In genomic region chrX:161399110-161399509, GRCm38 (mm10) we compare ENCODE assay signal across 9 mouse cellular contexts.
DNase-seq lines count a peak whose midpoint lies in the region; ATAC-seq and TF ChIP-seq lines count a peak whose summit lies in the region.
"Had no signal": no experiment of that assay in that cellular context is flagged by ENCODE, and none has a peak within 500 bp of the region (broad histone marks: within the 10 kb centered on the region; RNA-seq: fewer than 3 reads in every experiment).

No protein-coding gene starts in this region.

- no peaks in the 10 kb centered on the region for H3K27me3 ChIP-seq in forebrain, embryonic 14.5 days (replicated peaks; ENCODE audit: control insufficient read depth, insufficient read depth, low read length)
- no peaks in the 10 kb centered on the region for H3K27me3 ChIP-seq in forebrain, embryonic 13.5 days
- no peaks in the 10 kb centered on the region for H3K27me3 ChIP-seq in midbrain, postnatal 0 days (ENCODE audit: insufficient read depth, low read length)
- no peaks in the 10 kb centered on the region for H3K27me3 ChIP-seq in splenic B cell, adult 2 months (ENCODE audit: control insufficient read depth, insufficient read depth, low read length, poor library complexity, severe bottlenecking)

- H3K36me3 ChIP-seq in forebrain, embryonic 14.5 days (ENCODE audit: control insufficient read depth, insufficient read depth, low read length), result no peaks in the 10 kb centered on the region
- no peaks in the 10 kb centered on the region for H3K36me3 ChIP-seq in forebrain, embryonic 13.5 days (ENCODE audit: poor library complexity, severe bottlenecking)
- no peaks in the 10 kb centered on the region for H3K36me3 ChIP-seq in midbrain, postnatal 0 days (ENCODE audit: insufficient read depth, low read length)
- H3K36me3 ChIP-seq in splenic B cell, adult 2 months (ENCODE audit: control insufficient read depth, insufficient read depth, low read length, poor library complexity, severe bottlenecking), result no peaks in the 10 kb centered on the region
- H3K36me3 ChIP-seq: midbrain, embryonic 12.5 days had no signal

- no peak overlapping the region for H3K9ac ChIP-seq in forebrain, embryonic 14.5 days (ENCODE audit: low read length)
- no peak overlapping the region for H3K9ac ChIP-seq in forebrain, embryonic 13.5 days
- H3K9ac ChIP-seq in midbrain, postnatal 0 days (replicated peaks; ENCODE audit: low read length, poor library complexity, severe bottlenecking), result no peak overlapping the region
- H3K9ac ChIP-seq: midbrain, embryonic 12.5 days had no signal

- no peak overlapping the region for H3K27ac ChIP-seq in forebrain, embryonic 14.5 days (ENCODE audit: low read depth, low read length)
- H3K27ac ChIP-seq in forebrain, embryonic 13.5 days, result no peak overlapping the region
- H3K27ac ChIP-seq in midbrain, postnatal 0 days (ENCODE audit: low read depth, low read length), result no peak overlapping the region
- H3K27ac ChIP-seq: midbrain, embryonic 12.5 days had no signal

- peak; percentile 80 for DNase-seq in forebrain, embryonic 14.5 days (ENCODE audit: low spot score)
- peak; percentile 25 for DNase-seq in Muller cell, postnatal 12 days (ENCODE audit: inconsistent ontology term)
- DNase-seq in cerebellum, postnatal 10 days, result peak; percentile 87 to 91
- DNase-seq in heart, adult 8-10 months (ENCODE audit: low spot score), result peak; percentile 61
- DNase-seq in layer of hippocampus, postnatal 36 days, result peak; percentile 33 to 56
- DNase-seq in midbrain, postnatal 0 days (ENCODE audit: low spot score), result peak; percentile 79
- peak; percentile 85 for DNase-seq in splenic B cell, adult 2 months (ENCODE audit: low read depth, low spot score)

- WGBS in forebrain, embryonic 14.5 days, result 31% methylated on average over 11 of the region's 11 CpGs
- 21% methylated on average over 11 of the region's 11 CpGs for WGBS in forebrain, embryonic 13.5 days
- 27% methylated on average over 11 of the region's 11 CpGs for WGBS in midbrain, postnatal 0 days

- no peak for ATAC-seq in forebrain, embryonic 14.5 days
- no peak for ATAC-seq in forebrain, embryonic 13.5 days
- no peak for ATAC-seq in midbrain, postnatal 0 days (ENCODE audit: low FRiP score)

- no peak overlapping the region for H3K4me3 ChIP-seq in forebrain, embryonic 14.5 days (ENCODE audit: low read depth, low read length)
- H3K4me3 ChIP-seq in forebrain, embryonic 13.5 days, result no peak overlapping the region
- H3K4me3 ChIP-seq in midbrain, postnatal 0 days (ENCODE audit: low read depth, low read length), result no peak overlapping the region
- H3K4me3 ChIP-seq: midbrain, embryonic 12.5 days had no signal

- no peak overlapping the region for H3K4me2 ChIP-seq in forebrain, embryonic 14.5 days (ENCODE audit: low read length)
- H3K4me2 ChIP-seq in forebrain, embryonic 13.5 days, result no peak overlapping the region
- no peak overlapping the region for H3K4me2 ChIP-seq in midbrain, postnatal 0 days (ENCODE audit: low read depth, low read length, poor library complexity, severe bottlenecking)
- H3K4me2 ChIP-seq: midbrain, embryonic 12.5 days had no signal

- peak; percentile 95 for TF ChIP-seq CTCF in midbrain, postnatal 0 days (IDR thresholded peaks at IDR 0.05)

- no peaks in the 10 kb centered on the region for H3K9me3 ChIP-seq in forebrain, embryonic 14.5 days (replicated peaks; ENCODE audit: control insufficient read depth, low read length)
- H3K9me3 ChIP-seq in forebrain, embryonic 13.5 days (replicated peaks), result no peaks in the 10 kb centered on the region
- no peaks in the 10 kb centered on the region for H3K9me3 ChIP-seq in midbrain, postnatal 0 days (ENCODE audit: low read length)
- H3K9me3 ChIP-seq: midbrain, embryonic 12.5 days had no signal

- no peaks in the 10 kb centered on the region for H3K4me1 ChIP-seq in forebrain, embryonic 14.5 days (ENCODE audit: control insufficient read depth, insufficient read depth, low read length)
- no peaks in the 10 kb centered on the region for H3K4me1 ChIP-seq in forebrain, embryonic 13.5 days
- no peaks in the 10 kb centered on the region for H3K4me1 ChIP-seq in midbrain, postnatal 0 days (ENCODE audit: insufficient read depth, low read length)
- H3K4me1 ChIP-seq: midbrain, embryonic 12.5 days had no signal

Comparison
In these comparisons a context has a peak if more than half of its experiments do, and no peak if none do; other contexts are left out.
1. DNase-seq: peak in every context shown above with its lines; median percentile 89 in cerebellum, postnatal 10 days; 85 in splenic B cell, adult 2 months; 80 in forebrain, embryonic 14.5 days; 79 in midbrain, postnatal 0 days; 61 in heart, adult 8-10 months; 44 in layer of hippocampus, postnatal 36 days; 25 in Muller cell, postnatal 12 days.